Mouse (Mus musculus): ENCODE measurements around the gene Tyms.
"Not testable (repeated sequence)": the region's sequence is repeated elsewhere in the genome, so short reads cannot be mapped to it uniquely, and the experiment has no call there.

The Tyms gene

DNA sequence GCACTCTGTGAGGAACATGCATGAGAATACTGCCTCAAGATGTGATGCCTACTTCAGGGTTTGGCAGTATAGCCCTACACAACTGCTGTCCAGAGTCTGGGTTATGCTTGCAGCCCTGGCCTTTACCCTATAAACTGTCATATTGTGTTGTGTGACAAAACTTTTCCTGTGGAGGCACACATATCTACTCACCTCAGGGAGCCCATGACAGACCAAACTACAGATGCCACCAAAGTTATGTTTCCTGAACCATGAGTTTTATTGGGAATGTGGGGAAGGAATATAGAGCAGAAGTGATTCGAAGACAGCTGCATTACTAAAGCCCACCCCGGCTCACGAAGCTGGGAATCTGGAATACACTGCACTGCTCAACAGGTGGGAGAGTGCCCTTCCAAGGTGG, 29.9 kb upstream of the Tyms start:
- DNase-seq (ENCODE audit: low spot score): no peak

DNA sequence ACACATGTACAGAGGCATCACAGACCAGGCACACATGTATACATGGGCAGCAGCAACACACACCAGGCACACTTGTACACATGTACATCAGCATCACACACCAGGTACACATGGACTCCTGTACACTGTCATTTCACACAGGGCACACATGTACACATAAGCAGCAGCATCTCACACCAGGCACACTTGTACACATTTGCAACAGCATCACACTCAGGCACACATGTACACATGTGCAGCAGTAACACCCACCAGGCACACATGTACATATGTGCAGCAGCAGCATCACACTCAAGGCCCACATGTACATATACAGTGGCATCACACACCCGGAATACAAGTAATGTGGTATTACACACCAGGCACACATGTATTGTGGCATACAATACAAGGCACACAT, 24.8 kb upstream of the Tyms start:
- no peak for DNase-seq (ENCODE audit: low spot score)

DNA sequence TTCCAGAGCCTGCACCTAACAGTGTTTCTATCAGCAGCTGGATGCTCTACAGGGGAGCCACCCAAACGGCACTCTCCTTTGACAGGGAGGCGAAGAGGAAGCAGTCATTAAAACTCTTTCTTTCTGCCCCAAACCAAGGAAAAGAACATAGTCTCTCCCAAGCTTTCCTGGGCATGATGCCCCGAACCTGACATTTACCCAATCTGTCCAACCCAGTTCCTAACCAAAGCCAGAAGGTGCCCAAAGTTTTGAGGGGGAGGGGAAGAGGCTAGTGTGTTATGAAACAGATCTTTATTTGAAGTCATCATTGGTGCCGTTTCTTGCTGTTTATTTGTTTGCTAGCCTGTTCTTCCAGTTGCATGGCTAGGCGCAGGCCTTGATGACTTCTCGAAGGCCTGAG, 22.3 kb upstream of the Tyms start:
- DNase-seq (ENCODE audit: low spot score): no peak

DNA sequence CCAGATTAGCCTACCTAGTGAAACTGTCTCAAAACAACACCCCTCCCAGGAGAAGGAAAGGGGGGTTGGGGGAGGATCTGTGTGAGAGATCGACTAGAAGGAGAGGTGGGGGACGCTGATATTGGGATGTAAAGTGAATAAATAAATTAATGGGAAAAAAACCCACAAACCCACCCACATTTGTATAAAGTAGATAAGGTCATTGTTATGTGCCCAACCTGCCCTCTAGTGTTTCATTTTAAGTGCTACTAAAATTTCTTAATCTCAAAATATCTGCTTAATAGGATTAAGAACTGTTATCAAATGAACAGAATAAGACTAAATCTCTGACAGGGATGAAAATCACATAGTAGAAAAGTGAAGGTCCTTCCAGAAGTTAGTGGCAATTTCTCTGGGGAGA, 21.0 kb upstream of the Tyms start:
- DNase-seq (ENCODE audit: low spot score): no peak

DNA sequence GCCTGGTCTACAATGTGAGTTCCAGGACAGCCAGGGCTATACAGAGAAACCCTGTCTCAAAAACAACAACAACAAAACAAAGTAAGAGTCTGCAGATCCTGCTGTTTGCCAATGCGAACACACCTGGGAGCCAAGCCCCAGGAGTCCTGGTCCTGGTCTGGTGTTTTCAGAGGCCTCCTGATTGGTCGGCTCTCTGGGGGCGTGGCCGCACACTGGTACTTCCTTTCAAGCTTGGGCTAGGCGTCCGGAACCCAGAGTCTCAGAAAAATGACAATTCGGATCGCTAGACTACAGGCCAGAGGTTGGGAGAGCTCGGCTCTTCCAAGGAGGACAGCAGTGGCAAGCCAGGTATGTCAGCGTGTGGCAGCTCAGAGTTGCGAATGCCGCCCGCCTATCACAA, 19.3 kb upstream of the Tyms start:
- DNase-seq (ENCODE audit: low spot score): no peak

DNA sequence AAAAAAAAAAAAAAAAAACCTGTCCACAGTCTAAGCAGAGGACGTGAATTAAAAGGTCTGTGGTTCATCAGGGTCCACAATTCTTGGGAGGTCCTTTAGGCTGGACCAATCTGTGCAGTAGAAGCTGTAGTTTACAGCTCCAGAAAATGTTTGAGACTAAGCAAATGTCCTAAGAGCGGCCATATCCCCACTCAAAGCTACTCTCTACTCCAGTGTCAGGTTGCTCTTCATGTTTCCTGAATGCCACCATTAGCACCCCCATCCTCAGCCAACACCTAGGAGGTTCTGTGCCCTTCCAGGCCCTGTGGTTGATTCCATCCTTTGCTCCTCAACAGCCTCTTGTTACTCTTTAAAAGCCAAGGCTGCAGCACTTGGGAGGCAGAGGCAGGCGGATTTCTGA, 1.0 kb downstream of the Tyms start:
- DNase-seq (ENCODE audit: low spot score): no peak

DNA sequence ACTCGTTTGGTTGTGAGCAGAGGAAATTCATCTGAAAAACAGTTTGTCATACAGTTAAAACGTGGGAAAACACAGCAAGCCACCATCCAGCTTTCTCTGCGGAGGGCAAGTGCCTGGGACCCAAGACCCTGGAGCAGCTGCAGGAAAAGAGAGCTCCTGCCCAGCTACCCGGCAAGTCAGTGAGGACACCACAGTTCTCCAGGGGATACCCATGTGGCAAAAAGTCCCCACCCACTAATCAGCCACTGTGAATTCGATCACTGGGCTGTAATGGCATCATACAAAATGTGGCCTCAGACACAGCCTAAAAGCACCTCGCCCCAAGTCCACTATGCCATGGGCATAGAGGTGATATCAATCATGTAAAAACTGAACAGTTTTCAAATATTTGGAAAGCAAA, 1.7 kb downstream of the Tyms start:
- DNase-seq (ENCODE audit: low spot score): no peak

DNA sequence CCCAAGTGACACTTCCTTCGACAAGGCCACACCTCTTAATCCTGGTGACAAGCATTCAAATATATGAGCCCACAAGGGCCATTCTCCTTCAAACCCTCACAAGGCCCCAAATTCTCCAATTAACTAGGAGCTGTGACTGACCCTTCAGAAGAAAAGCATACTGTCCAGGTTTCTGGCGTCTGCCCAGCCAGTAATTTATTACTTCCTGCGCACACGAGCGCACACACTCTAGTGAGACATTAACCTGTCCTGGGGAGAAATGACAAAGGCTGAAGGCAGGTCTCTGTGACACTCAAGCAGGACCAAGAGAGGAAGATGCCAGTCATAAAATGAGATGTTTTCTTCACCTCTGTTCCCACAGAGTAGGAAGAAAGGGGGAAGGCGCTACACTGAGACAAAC, 5.7 kb downstream of the Tyms start:
- DNase-seq (ENCODE audit: low spot score): no peak

DNA sequence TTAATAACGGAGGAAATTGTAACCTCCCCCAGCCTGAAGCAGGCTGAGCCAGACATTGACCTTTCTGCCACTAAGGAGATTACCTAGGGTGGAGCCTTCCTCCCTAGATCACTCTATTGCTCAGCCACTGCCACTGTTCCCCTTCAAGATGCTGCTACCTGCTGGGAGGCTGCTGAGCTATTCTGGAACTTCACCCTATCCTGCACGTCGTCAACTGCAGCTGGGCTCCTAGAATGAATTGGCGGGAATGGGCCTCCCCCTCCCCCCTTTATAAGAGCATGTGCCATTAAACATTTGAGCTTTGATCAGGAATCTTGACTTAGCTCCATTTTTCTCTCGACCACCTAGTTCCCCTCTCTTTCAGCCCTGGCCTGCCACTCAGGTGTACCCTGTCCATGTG, 13.8 kb downstream of the Tyms start:
- DNase-seq (ENCODE audit: low spot score): not testable (repeated sequence)

DNA sequence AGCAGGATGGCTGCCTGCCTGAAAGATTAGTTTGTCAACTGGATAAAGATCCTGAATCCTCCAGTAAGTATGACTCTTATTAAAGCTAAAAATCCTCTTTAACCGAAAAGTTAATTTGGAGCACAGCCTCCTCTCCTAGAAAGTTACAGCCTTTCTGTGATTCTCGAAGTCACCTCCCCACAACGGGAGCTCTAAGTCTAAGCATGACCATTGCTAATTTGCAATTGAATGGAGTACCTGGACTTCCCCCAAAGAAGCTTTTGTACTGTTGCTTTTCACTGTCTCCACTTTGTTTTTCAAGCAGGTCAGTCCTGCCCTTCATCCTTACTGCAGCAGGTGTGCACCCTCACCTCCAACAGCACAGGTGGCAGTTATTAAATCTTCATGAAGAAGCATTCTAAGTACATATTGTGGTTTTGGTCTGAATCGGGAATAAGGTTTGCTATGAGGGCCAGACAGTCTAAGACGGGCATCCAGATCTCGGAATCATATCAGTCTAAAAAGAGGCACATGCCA, 15.1 kb downstream of the Tyms start:
- no peak for DNase-seq (ENCODE audit: low spot score)

DNA sequence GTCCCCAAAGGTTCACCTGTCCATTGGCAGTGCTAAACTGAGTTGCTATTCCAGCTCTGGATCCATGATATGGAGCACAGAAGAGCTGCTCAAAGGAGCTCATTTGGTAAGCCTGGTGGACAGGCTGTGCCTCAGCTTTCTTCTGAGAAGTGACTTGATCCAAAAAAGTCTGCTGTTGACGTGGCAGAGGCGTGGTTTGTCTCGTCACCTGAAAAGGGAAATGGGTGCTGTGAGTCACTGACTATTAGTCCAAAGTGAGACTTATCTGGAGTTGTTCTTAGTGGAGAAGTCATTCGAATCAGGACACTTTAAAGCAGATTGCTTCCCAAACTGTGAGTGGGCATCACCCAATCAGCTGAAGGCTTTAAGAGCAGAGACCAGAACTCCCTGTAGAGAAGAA, 33.6 kb downstream of the Tyms start:
- not testable (repeated sequence) for DNase-seq (ENCODE audit: low spot score)

DNA sequence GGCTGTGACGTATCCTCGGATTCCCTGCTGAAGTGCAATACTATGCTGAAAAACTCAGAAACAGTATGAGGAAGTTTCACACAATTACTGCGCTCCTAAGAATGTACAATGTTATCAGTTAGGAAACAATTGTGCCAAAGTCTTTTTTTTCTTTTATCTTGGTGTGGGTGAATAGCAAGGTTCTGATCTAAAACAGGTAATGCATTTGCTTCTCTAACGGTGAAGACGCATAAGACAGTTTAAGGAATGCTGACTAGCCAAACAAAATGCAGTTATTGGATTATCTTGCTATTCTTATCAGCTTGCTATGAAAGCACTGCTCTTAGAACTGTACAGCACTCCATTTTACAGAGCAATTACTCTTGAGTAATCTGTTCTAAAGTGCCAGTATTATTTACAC, 34.1 kb downstream of the Tyms start:
- DNase-seq (ENCODE audit: low spot score): not testable (repeated sequence)

DNA sequence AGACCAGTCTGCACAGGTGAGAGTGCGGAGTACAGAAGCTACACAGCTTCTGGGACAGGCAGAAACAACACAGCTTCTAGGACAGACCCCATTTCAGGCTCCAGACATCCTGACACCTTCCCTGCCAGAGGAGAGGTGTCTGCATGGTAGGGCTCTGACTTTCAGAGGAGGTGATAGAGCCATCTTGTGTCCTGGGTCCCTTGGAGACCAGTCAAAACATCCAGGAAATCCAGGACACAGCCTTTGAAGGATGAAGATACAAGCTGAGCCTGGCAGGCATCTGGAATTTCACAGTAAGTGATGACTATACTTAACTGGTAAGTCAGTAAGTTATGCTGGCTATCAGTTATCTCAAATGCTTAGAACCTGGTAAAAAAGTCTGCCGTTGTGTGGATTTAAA, 36.3 kb downstream of the Tyms start:
- DNase-seq (ENCODE audit: low spot score): not testable (repeated sequence)

DNA sequence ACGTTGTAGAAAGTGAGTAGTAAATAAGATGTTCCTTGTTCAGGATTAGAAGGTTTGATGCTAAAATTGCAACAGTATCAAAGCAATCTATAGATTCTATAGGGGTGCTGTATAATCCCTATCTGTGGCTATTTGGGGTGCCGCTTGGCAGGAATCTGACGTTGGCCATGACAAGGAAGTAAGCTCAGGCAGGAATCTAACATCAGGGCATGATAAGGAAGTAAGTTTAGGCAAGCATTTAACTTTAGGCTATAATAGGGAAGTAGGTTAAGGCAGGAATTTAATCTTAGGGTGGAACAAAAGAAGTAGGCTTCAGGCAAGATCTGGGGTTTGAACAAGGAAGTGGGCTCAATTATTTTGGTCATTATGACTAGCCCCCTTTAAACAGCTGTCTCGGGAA, 37.6 kb downstream of the Tyms start:
- not testable (repeated sequence) for DNase-seq (ENCODE audit: low spot score)

DNA sequence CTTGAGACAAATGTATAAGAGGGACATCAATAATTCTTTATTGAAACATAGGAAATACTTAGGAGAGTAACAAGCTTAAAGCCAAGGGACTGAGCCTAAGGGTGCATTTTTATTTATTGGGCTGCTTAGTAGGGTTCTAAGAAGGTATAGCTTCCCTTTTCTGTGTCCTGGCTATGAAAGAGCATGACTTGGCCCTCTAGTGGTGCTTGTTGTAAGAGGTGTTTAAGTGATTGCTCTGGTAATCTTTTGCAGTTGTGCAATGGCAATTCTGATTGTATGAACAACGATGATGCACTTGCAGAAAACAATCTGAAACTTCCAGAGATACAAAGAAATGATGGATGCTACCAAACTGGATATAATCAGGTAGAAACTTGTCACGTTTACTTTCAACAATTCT, 58.8 kb downstream of the Tyms start:
- no peak for DNase-seq (ENCODE audit: low spot score)

DNA sequence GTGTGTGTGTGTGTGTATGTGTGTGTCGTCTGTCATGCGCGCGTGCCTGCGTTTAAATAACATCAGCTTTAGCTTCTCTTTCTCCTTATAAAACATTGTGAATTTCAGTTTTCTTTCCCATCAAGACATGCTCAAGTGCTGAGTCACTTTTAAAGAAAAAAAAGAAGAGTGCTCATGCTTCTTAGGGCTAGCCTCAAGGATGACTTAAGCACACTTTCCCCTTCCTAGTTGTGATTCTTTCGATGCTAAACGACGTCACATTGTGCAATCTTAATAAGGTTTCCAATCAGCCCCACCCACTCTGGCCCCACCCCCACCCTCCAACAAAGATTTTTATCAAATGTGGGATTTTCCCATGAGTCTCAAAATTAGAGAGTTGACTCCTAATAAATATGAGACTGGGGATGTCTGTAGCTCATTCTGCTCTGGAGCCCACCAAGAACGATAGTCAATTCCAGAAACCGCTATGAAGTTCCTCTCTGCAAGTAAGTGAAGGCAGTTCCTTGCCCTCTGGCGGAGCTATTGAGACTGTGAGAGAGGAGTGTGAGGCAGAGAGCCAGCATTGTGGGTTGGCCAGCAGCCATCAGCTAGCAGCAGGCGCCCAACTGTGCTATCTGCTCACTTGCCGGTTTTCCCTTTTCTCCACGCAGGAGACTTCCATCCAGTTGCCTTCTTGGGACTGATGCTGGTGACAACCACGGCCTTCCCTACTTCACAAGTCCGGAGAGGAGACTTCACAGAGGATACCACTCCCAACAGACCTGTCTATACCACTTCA, 60.5 kb downstream of the Tyms start, which contains the start of gene Il6:
Il6 (plus strand) TSS at position 389 of the 778 bp plus-strand sequence.
- DNase-seq (ENCODE audit: low spot score): peak; percentile 82
